Mouse (Mus musculus) limb, embryonic 15.5 days (tissue): ENCODE measurements around the gene Ap2a2. TPM values are rescaled to one million over a fixed set of nuclear protein-coding genes. Genes with fewer than 3 reads are reported as not detected.
A peak's percentile ranks its signal among the peaks of the same experiment; 100 is the strongest.

Experiments
- ATAC-seq: fragments of 200-750 bp; cut with Nextera tagmentation; 2 replicates; pipeline ENCODE4 v1.8.0; 2017; ENCODE audit warnings: low read depth, moderate TSS enrichment; ENCODE audit not compliant: insufficient number of reproducible peaks, low FRiP score, low TSS enrichment
- H3K27ac ChIP-seq: fragments of 300-500 bp; sonication (generic); 2 replicates; pipeline ENCODE4 v1.5.1; 2015; ENCODE audit warnings: moderate library complexity, mild to moderate bottlenecking, inconsistent platforms
- H3K27me3 ChIP-seq: fragments of 300-500 bp; sonication (generic); 2 replicates; pipeline ENCODE4 v1.6.1; 2015; ENCODE audit warnings: inconsistent platforms
- H3K36me3 ChIP-seq: fragments of 300-500 bp; sonication (generic); 2 replicates; pipeline ENCODE4 v1.6.1; 2015; ENCODE audit warnings: inconsistent platforms
- H3K4me1 ChIP-seq: fragments of 300-500 bp; sonication (generic); 2 replicates; pipeline ENCODE4 v1.6.1; 2015; ENCODE audit warnings: inconsistent platforms
- H3K4me2 ChIP-seq: fragments of 300-500 bp; sonication (generic); 2 replicates; pipeline ENCODE4 v1.6.1; 2015; ENCODE audit warnings: mild to moderate bottlenecking, inconsistent platforms
- H3K4me3 ChIP-seq: fragments of 300-500 bp; sonication (generic); 2 replicates; pipeline ENCODE4 v1.5.1; 2015; ENCODE audit warnings: mild to moderate bottlenecking, inconsistent platforms
- H3K9ac ChIP-seq: fragments of 300-500 bp; sonication (generic); 2 replicates; pipeline ENCODE4 v1.6.1; 2015; ENCODE audit warnings: inconsistent platforms
- H3K9me3 ChIP-seq: fragments of 300-500 bp; sonication (generic); 2 replicates; pipeline ENCODE4 v1.6.1; 2016; ENCODE audit warnings: inconsistent platforms
- WGBS: fragments of 180-500 bp; shearing (Covaris S2); methylation state at CpG from one replicate; pipeline ENCODE4 v1.1.7; 2015; 5-methylcytosine and 5-hydroxymethylcytosine counted together
- polyA plus RNA-seq: library from polyadenylated mRNA; unstranded; fragments of >200 nt; fragmentation: Nextera tagmentation; extraction: Ambion mirVana; gene quantifications from 2 replicates; pipeline ENCODE4 v1.2.1, GENCODE M21; 2015

The Ap2a2 gene
- polyA plus RNA-seq, 1 experiment from 2014 or later: 84.6 TPM

- Histone ChIP-seq H3K36me3 (no peaks in the 10 kb centered on the region), H3K9ac (peak within 1 kb of the TSS; percentile 68), H3K27me3 (no peaks in the 10 kb centered on the region), H3K4me2 (peak within 1 kb of the TSS; percentile 79), H3K4me1 (peaks cover 33% of the 10 kb centered on the region), H3K27ac (peak within 1 kb of the TSS; percentile 89), H3K4me3 (peak within 1 kb of the TSS; percentile 79), H3K9me3 (no peaks in the 10 kb centered on the region)
- peak; percentile 94 for ATAC-seq
- WGBS: 1% methylated on average over 46 of the region's 46 CpGs
Observed at GRCm38 (mm10) chr7:141539556-141540311, 22.2 kb upstream of the Ap2a2 start, which contains the start of gene Chid1. Chid1 (minus strand) TSS chr7:141539857.

GRCm38 (mm10) chr7:141540312-141541081 lies 21.5 kb upstream of the Ap2a2 start:
- WGBS: 48% methylated on average over 13 of the region's 13 CpGs
- H3K27ac ChIP-seq: peak overlapping the region; percentile 89

DNA sequence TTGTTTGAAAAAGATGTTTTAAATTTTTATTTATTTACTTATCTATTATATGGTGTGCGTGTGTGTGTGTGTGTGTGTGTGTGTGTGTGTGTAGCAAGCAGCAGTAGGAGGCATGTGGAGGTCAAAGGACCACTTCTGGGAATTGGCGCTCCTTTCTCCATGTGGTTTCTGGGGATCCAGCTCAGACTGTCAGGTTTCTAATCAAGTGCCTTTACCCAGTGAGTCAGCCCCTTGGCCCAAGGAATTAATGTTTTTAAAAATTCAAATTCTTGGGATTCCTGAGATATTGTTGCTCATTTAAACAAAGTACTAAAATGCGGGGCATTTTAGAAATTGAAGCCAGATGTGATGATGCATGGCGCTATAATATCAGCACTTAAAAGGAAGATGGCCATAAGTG lies 20.3 kb upstream of the Ap2a2 start:
- Histone ChIP-seq H3K4me2 (no peak overlapping the region), H3K36me3 (no peaks in the 10 kb centered on the region), H3K9me3 (no peaks in the 10 kb centered on the region), H3K4me3 (no peak overlapping the region), H3K27me3 (no peaks in the 10 kb centered on the region), H3K27ac (no peak overlapping the region), H3K9ac (no peak overlapping the region), H3K4me1 (peaks cover 35% of the 10 kb centered on the region)
- 65% methylated on average over 4 of the region's 4 CpGs for WGBS
- no peak for ATAC-seq

More at GRCm38 (mm10) chr7:141540312-141541081, 21.5 kb upstream of the Ap2a2 start:
- Histone ChIP-seq H3K4me3 (peak overlapping the region; percentile 79), H3K9ac (peak overlapping the region; percentile 35; the same call in 1 of the 2 replicates), H3K4me1 (peaks cover 35% of the 10 kb centered on the region), H3K9me3 (no peaks in the 10 kb centered on the region), H3K36me3 (no peaks in the 10 kb centered on the region), H3K27me3 (no peaks in the 10 kb centered on the region), H3K4me2 (peak overlapping the region; percentile 79)
- peak; percentile 64; the same call in 1 of the 2 replicates for ATAC-seq

DNA sequence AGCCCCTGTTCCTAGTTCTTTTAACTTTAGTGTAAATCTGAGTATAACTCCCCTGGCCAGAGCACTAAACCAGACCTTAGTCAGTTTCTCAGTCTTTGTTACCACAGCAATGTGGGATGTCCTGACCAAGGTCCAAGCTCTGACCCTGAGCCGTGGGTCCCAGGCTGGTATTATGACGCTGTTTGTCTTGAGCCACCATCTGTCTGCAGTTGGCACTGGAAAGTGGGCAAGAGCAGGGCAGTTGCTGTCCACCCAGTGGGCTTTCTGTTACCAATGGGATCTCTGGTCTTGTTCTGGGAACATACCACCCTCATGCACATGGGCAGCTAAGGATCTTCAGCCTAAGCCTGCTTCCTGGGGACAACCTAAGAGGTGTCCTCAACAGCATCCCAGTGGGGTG lies 19.4 kb upstream of the Ap2a2 start:
- ATAC-seq: no peak
- 93% methylated on average over 2 of the region's 2 CpGs for WGBS

GRCm38 (mm10) chr7:141544654-141545053 lies 17.3 kb upstream of the Ap2a2 start:
- ATAC-seq: 0 out of 2 replicates have a peak, but pooled peaks have one; percentile 26
- Histone ChIP-seq H3K36me3 (no peaks in the 10 kb centered on the region), H3K4me1 (peaks cover 26% of the 10 kb centered on the region), H3K9me3 (no peaks in the 10 kb centered on the region), H3K27ac (peak overlapping the region; percentile 78), H3K9ac (no peak overlapping the region), H3K4me3 (no peak overlapping the region), H3K4me2 (no peak overlapping the region), H3K27me3 (no peaks in the 10 kb centered on the region)
- WGBS: 37% methylated on average over 4 of the region's 4 CpGs

More for the DNA sequence above, 19.4 kb upstream of the Ap2a2 start:
- Histone ChIP-seq H3K27ac (no peak overlapping the region), H3K9me3 (no peaks in the 10 kb centered on the region), H3K9ac (no peak overlapping the region), H3K36me3 (no peaks in the 10 kb centered on the region), H3K4me2 (no peak overlapping the region), H3K27me3 (no peaks in the 10 kb centered on the region), H3K4me3 (no peak overlapping the region), H3K4me1 (peaks cover 35% of the 10 kb centered on the region)

GRCm38 (mm10) chr7:141549432-141550061 lies 12.4 kb upstream of the Ap2a2 start:
- no peak for ATAC-seq
- H3K27me3 ChIP-seq: no peaks in the 10 kb centered on the region
- H3K36me3 ChIP-seq: no peaks in the 10 kb centered on the region
- no peak overlapping the region for H3K9ac ChIP-seq
- no peaks in the 10 kb centered on the region for H3K9me3 ChIP-seq
- no peak overlapping the region for H3K4me3 ChIP-seq
- no peak overlapping the region for H3K4me2 ChIP-seq
- WGBS: 87% methylated on average over 3 of the region's 3 CpGs
- H3K4me1 ChIP-seq: peaks cover 4% of the 10 kb centered on the region
- no peak overlapping the region for H3K27ac ChIP-seq

- Histone ChIP-seq H3K4me3 (no peak overlapping the region), H3K27me3 (no peaks in the 10 kb centered on the region), H3K27ac (no peak overlapping the region), H3K36me3 (no peaks in the 10 kb centered on the region), H3K4me1 (no peaks in the 10 kb centered on the region), H3K9ac (no peak overlapping the region), H3K9me3 (no peaks in the 10 kb centered on the region), H3K4me2 (no peak overlapping the region)
- WGBS: 69% methylated on average over 2 of the region's 2 CpGs
- ATAC-seq: no peak
Observed at GRCm38 (mm10) chr7:141550464-141550863, 11.5 kb upstream of the Ap2a2 start.

DNA sequence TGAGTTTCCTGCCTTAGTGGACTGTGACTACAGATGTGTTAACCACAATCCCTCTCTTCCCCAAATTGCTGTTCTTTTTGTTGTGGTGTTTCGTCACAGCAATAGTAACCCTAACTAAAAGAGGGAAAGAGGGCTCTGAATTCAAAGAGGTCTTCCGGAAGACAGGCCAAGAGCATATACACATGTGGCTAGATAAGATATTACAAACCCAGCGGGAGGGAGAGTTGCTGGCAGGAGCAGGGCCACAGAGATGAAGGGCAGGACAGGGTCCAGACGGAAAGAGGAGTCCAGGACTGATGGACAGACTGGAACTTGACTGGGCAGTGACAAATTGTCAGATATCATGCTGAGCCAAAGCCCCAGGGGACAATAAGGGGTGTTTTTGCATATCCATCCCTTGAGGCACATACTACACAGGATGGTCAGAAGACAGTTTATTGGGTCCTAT lies 3.6 kb upstream of the Ap2a2 start:
- H3K27ac ChIP-seq: no peak overlapping the region
- no peak overlapping the region for H3K9ac ChIP-seq
- no peaks in the 10 kb centered on the region for H3K9me3 ChIP-seq
- peaks cover 11% of the 10 kb centered on the region for H3K4me1 ChIP-seq
- no peak for ATAC-seq
- WGBS: 64% methylated on average over 4 of the region's 4 CpGs
- H3K36me3 ChIP-seq: no peaks in the 10 kb centered on the region
- no peak overlapping the region for H3K4me3 ChIP-seq
- no peaks in the 10 kb centered on the region for H3K27me3 ChIP-seq
- H3K4me2 ChIP-seq: no peak overlapping the region

GRCm38 (mm10) chr7:141558946-141559345 lies 3.0 kb upstream of the Ap2a2 start:
- Histone ChIP-seq H3K9ac (no peak overlapping the region), H3K4me3 (no peak overlapping the region), H3K9me3 (no peaks in the 10 kb centered on the region), H3K27ac (no peak overlapping the region), H3K27me3 (no peaks in the 10 kb centered on the region), H3K4me1 (peaks cover 17% of the 10 kb centered on the region), H3K4me2 (no peak overlapping the region), H3K36me3 (no peaks in the 10 kb centered on the region)
- no peak for ATAC-seq

- WGBS: 70% methylated on average over 2 of the region's 2 CpGs
- Histone ChIP-seq H3K36me3 (no peaks in the 10 kb centered on the region), H3K27me3 (no peaks in the 10 kb centered on the region), H3K4me2 (no peak overlapping the region), H3K9ac (no peak overlapping the region), H3K4me3 (no peak overlapping the region), H3K4me1 (peaks cover 25% of the 10 kb centered on the region), H3K9me3 (no peaks in the 10 kb centered on the region), H3K27ac (no peak overlapping the region)
- ATAC-seq: no peak
Observed at GRCm38 (mm10) chr7:141559726-141560325, 2.1 kb upstream of the Ap2a2 start.

DNA sequence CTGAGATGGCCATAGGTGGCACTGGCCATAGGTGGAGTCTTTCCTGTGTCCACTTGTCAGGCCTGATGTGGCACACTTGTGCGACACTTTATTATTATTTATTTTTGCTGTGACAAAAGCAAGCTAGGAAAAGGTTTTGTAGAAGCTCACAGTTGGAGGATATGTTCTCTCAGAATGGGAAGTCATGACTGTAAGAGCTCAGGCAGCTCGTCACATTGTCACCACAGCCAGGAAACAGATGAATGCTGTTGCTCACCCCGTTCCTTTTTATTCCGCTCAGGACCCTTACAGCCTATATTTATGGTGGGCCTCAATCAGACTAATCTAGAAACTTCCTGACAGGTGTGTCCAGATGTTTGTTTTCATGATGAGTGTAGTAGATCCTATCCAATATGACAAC lies 1.5 kb upstream of the Ap2a2 start:
- no peak overlapping the region for H3K9ac ChIP-seq
- H3K27ac ChIP-seq: no peak overlapping the region
- ATAC-seq: no peak
- no peaks in the 10 kb centered on the region for H3K27me3 ChIP-seq
- 80% methylated on average over 4 of the region's 4 CpGs for WGBS
- H3K9me3 ChIP-seq: no peaks in the 10 kb centered on the region
- peaks cover 31% of the 10 kb centered on the region for H3K4me1 ChIP-seq
- no peak overlapping the region for H3K4me2 ChIP-seq
- H3K4me3 ChIP-seq: no peak overlapping the region
- H3K36me3 ChIP-seq: 0 out of 2 replicates have a peak, but pooled peaks cover 3% of the 10 kb centered on the region
